Mouse (Mus musculus) ES-Bruce4 (cell line): ENCODE data around the gene Gzmm. TPM values are rescaled to one million over a fixed set of nuclear protein-coding genes. Genes with fewer than 3 reads are reported as not detected.
"Not testable (repeated sequence)": the region's sequence is repeated elsewhere in the genome, so short reads cannot be mapped to it uniquely, and the experiment has no call there.

Experiments used
- H3K27ac ChIP-seq: 2 replicates; pipeline ENCODE4 v1.5.1; 2012; ENCODE audit warnings: low read length, inconsistent platforms; ENCODE audit not compliant: insufficient read depth
- H3K27me3 ChIP-seq: 2 replicates; pipeline ENCODE4 v1.6.1; 2012; ENCODE audit warnings: mild to moderate bottlenecking, low read length, inconsistent platforms; ENCODE audit not compliant: control insufficient read depth, poor library complexity, insufficient read depth, severe bottlenecking
- H3K36me3 ChIP-seq: 2 replicates; pipeline ENCODE4 v1.6.1; 2012; ENCODE audit warnings: inconsistent platforms, mild to moderate bottlenecking, low read length, moderate library complexity; ENCODE audit not compliant: control insufficient read depth, poor library complexity, insufficient read depth, severe bottlenecking
- H3K4me1 ChIP-seq: one replicate; pipeline ENCODE4 v1.8.1; 2011; ENCODE audit warnings: low read length; ENCODE audit not compliant: control insufficient read depth, insufficient read depth
- H3K4me3 ChIP-seq: 2 replicates; pipeline ENCODE4 v1.5.1; 2011; ENCODE audit warnings: low read depth, mild to moderate bottlenecking, low read length
- H3K9ac ChIP-seq: 2 replicates; pipeline ENCODE4 v1.6.1; 2012; ENCODE audit warnings: low read depth, mild to moderate bottlenecking, inconsistent platforms; ENCODE audit not compliant: poor library complexity, severe bottlenecking
- H3K9me3 ChIP-seq: replicated peaks from 2 replicates; pipeline ENCODE4 v1.6.1; 2012; ENCODE audit warnings: mild to moderate bottlenecking, low read length, inconsistent platforms; ENCODE audit not compliant: control insufficient read depth, poor library complexity, insufficient read depth, severe bottlenecking
- CTCF ChIP-seq: IDR thresholded peaks from one replicate; pipeline ENCODE4 v1.8.1; 2011; ENCODE audit warnings: low read depth, low read length
- EP300 ChIP-seq: IDR thresholded peaks from 2 replicates; pipeline ENCODE4 v1.6.1; 2011; ENCODE audit warnings: low read depth, low read length; ENCODE audit not compliant: insufficient read depth
- POLR2A ChIP-seq: IDR thresholded peaks from one replicate; pipeline ENCODE4 v1.8.1; 2011; ENCODE audit warnings: low read length; ENCODE audit not compliant: insufficient read depth
- polyA plus RNA-seq: library from polyadenylated mRNA; stranded (reverse); fragments of >200 nt; gene quantifications from 2 replicates; pipeline ENCODE4 v1.2.4, GENCODE M21; 2011; ENCODE audit warnings: low read depth; ENCODE audit not compliant: missing spikeins, insufficient read depth, insufficient read length

The Gzmm gene
- polyA plus RNA-seq, 1 experiment = 2.8 TPM

DNA sequence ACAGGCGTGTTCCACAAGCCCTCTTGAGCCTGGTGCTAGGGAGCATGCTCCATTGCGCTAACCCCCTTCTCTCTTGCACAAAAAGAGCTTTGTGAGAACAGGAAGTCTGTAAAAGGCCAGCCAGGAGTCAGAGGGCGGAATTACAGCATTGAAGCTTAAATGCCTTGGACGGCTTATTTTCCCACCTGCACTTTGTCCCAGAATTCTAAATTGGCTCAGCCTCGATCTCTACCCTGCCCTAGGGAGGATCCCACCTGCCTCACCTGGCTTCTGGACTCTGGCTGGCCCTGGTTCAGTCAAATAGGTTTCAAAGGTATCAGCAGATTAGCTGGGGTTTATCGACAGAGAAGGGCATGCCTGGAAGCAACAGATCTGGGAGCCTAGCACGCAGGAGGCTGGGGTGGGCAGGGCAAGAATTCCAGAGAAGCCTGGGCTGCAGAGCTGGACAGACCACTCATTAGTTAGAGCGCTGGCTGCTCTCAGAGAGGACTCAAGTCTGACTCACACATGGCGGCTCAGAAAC, 7.4 kb downstream of the Gzmm start:
- Histone ChIP-seq H3K9me3 (no peaks in the 10 kb centered on the region), H3K4me3 (no peak overlapping the region), H3K27ac (no peak overlapping the region), H3K9ac (no peak overlapping the region), H3K4me1 (peaks cover 2% of the 10 kb centered on the region), H3K27me3 (no peaks in the 10 kb centered on the region), H3K36me3 (no peaks in the 10 kb centered on the region)
- TF ChIP-seq POLR2A = no peak
- TF ChIP-seq CTCF = no peak
- TF ChIP-seq EP300 = no peak

DNA sequence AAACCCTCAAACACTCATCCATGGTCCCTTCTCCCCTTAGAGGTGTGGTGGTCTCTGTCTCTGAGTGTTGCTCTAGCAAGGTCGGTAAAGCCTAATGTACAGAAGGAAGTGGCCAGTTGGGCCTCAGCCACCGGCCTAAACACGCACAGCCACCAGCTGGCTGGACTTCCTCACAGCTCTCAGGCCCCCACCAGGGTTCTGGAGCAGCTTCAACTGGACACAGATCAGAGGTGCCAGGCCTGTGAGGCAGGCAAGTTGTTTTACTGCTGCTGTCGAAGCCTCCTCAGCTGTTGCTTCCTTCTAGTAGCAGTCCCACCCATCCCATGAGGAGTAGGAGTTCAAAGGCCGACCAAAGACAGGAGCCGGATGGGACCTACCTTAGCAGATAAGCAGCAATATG, 9.1 kb downstream of the Gzmm start:
- Histone ChIP-seq H3K4me1 (peaks cover 2% of the 10 kb centered on the region), H3K4me3 (no peak overlapping the region), H3K36me3 (no peaks in the 10 kb centered on the region), H3K27me3 (no peaks in the 10 kb centered on the region), H3K27ac (no peak overlapping the region), H3K9ac (no peak overlapping the region), H3K9me3 (no peaks in the 10 kb centered on the region)
- TF ChIP-seq POLR2A (no peak), CTCF (no peak), EP300 (no peak)

DNA sequence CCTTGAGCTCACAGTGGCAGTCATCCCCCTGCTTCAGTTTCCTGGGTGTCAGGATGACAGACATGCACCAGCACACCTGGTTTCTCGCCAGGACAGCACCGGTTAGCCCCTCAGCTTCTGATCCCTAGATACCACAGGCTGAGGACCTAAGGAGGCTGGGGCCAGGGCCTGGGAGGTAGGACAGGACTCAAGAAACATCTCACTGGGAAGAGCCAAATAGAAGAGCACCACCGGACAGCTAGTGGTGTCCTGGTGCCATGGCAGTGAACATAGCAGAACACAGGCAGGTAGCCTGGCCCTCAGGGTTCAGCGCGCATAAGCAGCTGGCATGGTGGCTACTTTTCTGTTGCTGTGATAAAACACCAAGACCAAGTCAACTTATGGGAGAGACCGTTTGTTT, 9.6 kb downstream of the Gzmm start:
- TF ChIP-seq POLR2A = no peak
- TF ChIP-seq EP300 = no peak
- TF ChIP-seq CTCF = no peak
- H3K9me3 ChIP-seq = no peaks in the 10 kb centered on the region
- no peaks in the 10 kb centered on the region for H3K36me3 ChIP-seq
- no peaks in the 10 kb centered on the region for H3K27me3 ChIP-seq
- H3K4me1 ChIP-seq = peaks cover 2% of the 10 kb centered on the region
- no peak overlapping the region for H3K9ac ChIP-seq
- no peak overlapping the region for H3K4me3 ChIP-seq
- no peak overlapping the region for H3K27ac ChIP-seq

DNA sequence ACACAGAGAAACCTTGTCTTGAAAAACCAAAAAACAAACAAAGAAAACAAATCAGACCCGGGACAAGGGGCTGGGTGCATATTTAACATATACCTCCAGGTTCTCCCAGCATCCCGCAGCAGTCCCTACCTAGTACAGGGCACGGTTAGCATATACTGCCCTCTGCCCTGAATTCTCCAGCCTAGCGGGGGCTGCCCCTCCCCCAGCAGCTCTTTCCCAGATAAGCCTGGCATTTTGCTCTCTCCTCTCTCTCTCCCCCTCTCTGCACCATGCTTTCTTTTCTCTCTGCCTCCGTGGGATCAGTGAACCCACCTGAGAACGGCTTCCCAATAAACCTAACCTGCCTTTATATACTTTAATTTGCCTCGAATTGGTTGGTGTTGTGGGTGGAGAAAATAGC, 11.9 kb downstream of the Gzmm start:
- Histone ChIP-seq H3K27me3 (no peaks in the 10 kb centered on the region), H3K9ac (no peak overlapping the region), H3K27ac (no peak overlapping the region), H3K9me3 (no peaks in the 10 kb centered on the region), H3K4me3 (no peak overlapping the region), H3K4me1 (peaks cover 2% of the 10 kb centered on the region), H3K36me3 (no peaks in the 10 kb centered on the region)
- TF ChIP-seq POLR2A (no peak), EP300 (no peak), CTCF (no peak)

DNA sequence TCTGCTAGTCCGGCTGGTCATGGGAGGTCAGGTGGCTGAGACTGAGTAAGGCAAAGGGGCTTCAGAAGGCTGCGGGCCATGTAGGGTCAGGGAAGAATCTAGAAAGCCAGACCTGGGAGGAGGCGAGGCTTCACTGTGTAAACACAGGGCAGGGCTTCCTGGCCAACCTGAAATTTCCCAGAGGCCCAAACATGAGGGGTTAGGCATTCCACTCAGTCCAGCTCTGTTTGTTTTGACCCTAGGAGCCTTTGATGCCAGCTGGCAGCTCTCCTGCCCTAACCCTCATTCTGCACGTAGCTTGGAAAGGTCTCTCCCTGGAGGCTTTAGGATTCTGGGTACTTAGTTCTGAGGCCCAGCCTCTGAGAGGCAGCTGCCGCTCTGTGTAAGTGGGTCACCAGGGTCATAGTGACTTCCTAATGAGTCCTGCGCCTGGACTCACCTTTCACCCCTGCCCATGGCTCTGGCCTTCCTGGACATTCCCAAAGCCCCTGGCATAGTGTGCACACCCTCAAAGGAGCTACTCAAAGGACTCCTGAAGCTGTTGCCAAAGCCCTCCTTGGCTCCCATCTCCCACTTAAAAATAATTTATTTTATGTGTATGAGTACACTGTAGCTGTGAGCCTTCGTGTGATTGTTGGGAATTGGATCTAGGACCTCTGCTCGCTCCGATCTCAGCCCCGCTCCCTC, 12.8 kb downstream of the Gzmm start:
- Histone ChIP-seq H3K4me3 (no peak overlapping the region), H3K9me3 (no peaks in the 10 kb centered on the region), H3K9ac (no peak overlapping the region), H3K36me3 (no peaks in the 10 kb centered on the region; the same call in 1 of the 2 replicates), H3K27me3 (no peaks in the 10 kb centered on the region), H3K4me1 (no peaks in the 10 kb centered on the region), H3K27ac (no peak overlapping the region)
- no peak for TF ChIP-seq EP300

DNA sequence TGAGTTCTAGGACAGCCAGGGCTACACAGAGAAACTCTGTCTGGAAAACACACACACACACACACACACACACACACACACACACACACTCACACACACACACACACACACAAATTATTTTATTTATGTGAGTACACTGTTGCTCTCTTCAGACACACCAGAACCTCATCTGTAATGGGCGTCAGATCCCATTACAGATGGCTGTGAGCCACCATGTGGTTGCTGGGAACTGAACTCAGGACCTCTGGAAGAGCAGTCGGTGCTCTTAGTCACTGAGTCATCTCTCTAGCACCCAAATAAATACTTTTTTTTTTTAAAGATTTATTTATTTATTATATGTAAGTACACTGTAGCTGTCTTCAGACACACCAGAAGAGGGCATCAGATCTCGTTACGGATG, 14.2 kb downstream of the Gzmm start:
- not testable (repeated sequence) for H3K27ac ChIP-seq, H3K27me3 ChIP-seq, H3K9me3 ChIP-seq, H3K36me3 ChIP-seq, H3K9ac ChIP-seq, H3K4me1 ChIP-seq, H3K4me3 ChIP-seq
